Mouse (Mus musculus) lung, adult 2 months (tissue): ENCODE measurements around the gene Gp1bb.
A peak's percentile ranks its signal among the peaks of the same experiment; 100 is the strongest.

Experiments
- CTCF ChIP-seq: fragments of 200-500 bp; IDR thresholded peaks from 2 replicates; pipeline ENCODE4 v1.5.1; 2011; ENCODE audit warnings: mild to moderate bottlenecking, low read length, control low read depth; ENCODE audit not compliant: insufficient read depth
- POLR2A ChIP-seq: fragments of 200-500 bp; IDR thresholded peaks from 2 replicates; pipeline ENCODE4 v1.6.1; 2011; ENCODE audit warnings: low read depth, mild to moderate bottlenecking, control low read depth, low read length, borderline replicate concordance; ENCODE audit errors: extremely low read depth

- no peak for TF ChIP-seq CTCF
- TF ChIP-seq POLR2A, result peak; percentile 21; the same call in 1 of the 2 replicates
Measured at GRCm38 (mm10) chr16:18586906-18587546, 35.2 kb downstream of the Gp1bb start.
